Mouse (Mus musculus): ENCODE results near the gene Galp. TPM values are rescaled to one million over a fixed set of nuclear protein-coding genes. Genes with fewer than 3 reads are reported as not detected.
"Not testable (repeated sequence)": the region's sequence is repeated elsewhere in the genome, so short reads cannot be mapped to it uniquely, and the experiment has no call there.

Gene Galp
- polyA plus RNA-seq, 1 experiment from 2014 or later: not detected

DNA sequence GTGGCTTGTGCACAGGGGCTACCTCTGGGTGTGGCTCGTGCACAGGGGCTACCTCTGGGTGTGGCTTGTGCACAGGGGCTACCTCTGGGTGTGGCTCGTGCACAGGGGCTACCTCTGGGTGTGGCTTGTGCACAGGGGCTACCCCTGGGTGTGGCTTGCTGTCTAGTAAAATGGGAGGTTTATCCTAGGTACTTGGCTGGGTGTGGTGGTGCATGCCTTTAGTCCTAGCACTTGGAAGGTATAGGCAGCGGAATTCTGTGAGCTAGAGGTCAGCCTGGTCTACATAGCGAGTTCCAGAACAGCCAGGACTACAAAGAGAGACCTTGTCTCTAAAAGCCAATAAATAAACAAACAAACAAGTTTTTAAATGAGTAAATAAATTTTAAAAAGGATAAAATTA, 17.8 kb downstream of the Galp start:
- not testable (repeated sequence) for ATAC-seq (ENCODE audit: insufficient number of reproducible peaks, low FRiP score, low TSS enrichment, low read depth); H3K9me3 ChIP-seq (replicated peaks); H3K36me3 ChIP-seq; H3K4me3 ChIP-seq (replicated peaks); H3K4me1 ChIP-seq; H3K27me3 ChIP-seq; H3K4me2 ChIP-seq (replicated peaks); H3K9ac ChIP-seq; H3K27ac ChIP-seq (replicated peaks)
- WGBS: 72% methylated on average over 4 of the region's 4 CpGs

DNA sequence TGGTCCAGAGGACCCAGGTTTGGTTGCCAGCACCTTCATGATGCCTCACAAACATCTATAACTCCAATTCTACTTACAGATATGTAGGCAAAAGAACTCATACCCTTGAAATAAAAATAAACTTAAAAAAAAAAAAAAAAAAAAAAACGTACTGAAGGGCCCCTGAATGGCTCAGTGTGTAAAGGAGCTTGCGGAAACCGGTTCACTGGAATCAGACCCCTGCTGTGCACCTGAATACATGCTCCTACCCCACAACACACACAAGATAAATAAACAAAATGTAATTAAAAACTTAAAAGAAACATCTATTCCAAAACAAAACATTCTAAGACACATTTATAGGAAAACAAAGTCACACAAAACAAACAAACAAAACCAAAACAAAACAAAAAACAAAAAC, 23.3 kb downstream of the Galp start:
- Histone ChIP-seq H3K4me3 (replicated peaks) (no peak overlapping the region), H3K27ac (replicated peaks) (no peak overlapping the region), H3K4me1 (no peaks in the 10 kb centered on the region), H3K4me2 (replicated peaks) (no peak overlapping the region), H3K27me3 (no peaks in the 10 kb centered on the region), H3K9ac (no peak overlapping the region), H3K36me3 (no peaks in the 10 kb centered on the region), H3K9me3 (replicated peaks) (no peaks in the 10 kb centered on the region)
- 45% methylated on average over 3 of the region's 3 CpGs for WGBS
- ATAC-seq (ENCODE audit: insufficient number of reproducible peaks, low FRiP score, low TSS enrichment, low read depth): no peak

DNA sequence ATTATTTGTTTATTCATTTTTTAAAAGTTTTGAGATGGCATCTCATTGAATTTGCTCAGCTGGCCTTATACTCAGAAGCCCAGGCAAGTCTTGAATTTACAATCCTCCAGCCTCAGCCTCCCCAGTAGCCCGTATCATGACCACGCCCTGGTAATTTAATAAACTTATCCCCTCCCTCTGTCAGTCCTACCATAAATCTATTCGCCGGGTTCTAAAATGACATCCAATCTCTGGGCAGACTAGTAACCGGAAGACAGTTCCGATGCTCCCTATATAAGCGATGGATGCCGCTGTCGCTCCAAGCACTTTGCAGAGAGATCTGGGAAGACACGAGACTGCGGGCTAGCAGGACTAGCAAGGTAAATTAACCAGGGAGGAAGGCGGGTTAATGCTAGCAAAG, 25.1 kb downstream of the Galp start, which contains the start of gene Zscan5b:
Gene Zscan5b, plus strand, starts transcription at position 301 of the 400 bp plus-strand sequence.
- H3K4me1 ChIP-seq: no peaks in the 10 kb centered on the region
- H3K4me3 ChIP-seq (replicated peaks): no peak within 1 kb of the TSS
- ATAC-seq (ENCODE audit: insufficient number of reproducible peaks, low FRiP score, low TSS enrichment, low read depth): no peak
- H3K4me2 ChIP-seq (replicated peaks): no peak within 1 kb of the TSS
- 90% methylated on average over 12 of the region's 12 CpGs for WGBS
- no peak within 1 kb of the TSS for H3K27ac ChIP-seq (replicated peaks)
- no peaks in the 10 kb centered on the region for H3K9me3 ChIP-seq (replicated peaks)
- H3K27me3 ChIP-seq: no peaks in the 10 kb centered on the region
- no peaks in the 10 kb centered on the region for H3K36me3 ChIP-seq
- H3K9ac ChIP-seq: no peak within 1 kb of the TSS

DNA sequence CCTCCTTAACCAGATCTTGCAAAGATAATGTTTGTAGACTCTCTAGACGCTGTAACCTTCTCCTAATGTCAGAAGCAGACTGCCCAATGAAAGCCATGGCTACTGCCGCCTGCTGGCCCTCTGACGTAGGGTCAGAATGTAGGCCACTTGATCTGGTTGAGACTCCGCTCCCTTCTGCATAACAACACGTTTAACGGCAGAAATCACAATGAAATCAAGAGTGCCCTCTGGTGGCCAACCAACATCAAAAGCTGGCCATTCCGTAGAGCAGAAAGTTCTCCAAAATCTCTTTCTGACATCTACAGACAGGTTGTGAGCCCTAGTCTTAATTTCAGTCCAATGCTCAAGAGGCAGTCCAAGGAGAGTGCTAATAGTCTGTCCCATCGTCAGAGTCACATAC, 31.6 kb downstream of the Galp start:
- not testable (repeated sequence) for H3K27ac ChIP-seq (replicated peaks); H3K36me3 ChIP-seq; H3K4me3 ChIP-seq (replicated peaks); H3K4me2 ChIP-seq (replicated peaks); ATAC-seq (ENCODE audit: insufficient number of reproducible peaks, low FRiP score, low TSS enrichment, low read depth); H3K9ac ChIP-seq; H3K27me3 ChIP-seq; H3K9me3 ChIP-seq (replicated peaks); H3K4me1 ChIP-seq
- 57% methylated on average over 8 of the region's 8 CpGs for WGBS

DNA sequence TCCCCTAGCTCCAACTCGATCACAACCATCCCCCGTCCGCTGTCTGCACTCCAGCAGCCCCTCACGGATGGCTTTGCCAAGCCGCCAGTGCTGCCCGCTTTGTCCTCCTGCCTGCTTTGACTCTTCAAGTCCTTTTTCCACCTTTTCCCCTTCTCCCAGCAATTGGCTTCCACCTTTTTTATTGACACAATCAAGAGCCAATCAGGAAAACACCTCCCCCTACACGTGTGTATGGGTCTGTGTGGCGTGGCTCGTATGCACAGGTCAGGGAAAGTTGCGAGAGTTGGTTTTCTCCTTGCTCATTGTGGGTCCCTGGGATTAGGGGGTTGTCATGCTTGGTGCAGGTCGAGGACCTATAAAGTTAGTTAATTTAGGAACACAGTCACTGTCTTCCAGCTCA, 42.9 kb downstream of the Galp start:
- no peaks in the 10 kb centered on the region for H3K36me3 ChIP-seq
- H3K27ac ChIP-seq (replicated peaks): no peak overlapping the region
- H3K4me3 ChIP-seq (replicated peaks): no peak overlapping the region
- H3K9ac ChIP-seq: no peak overlapping the region
- no peaks in the 10 kb centered on the region for H3K9me3 ChIP-seq (replicated peaks)
- H3K4me2 ChIP-seq (replicated peaks): no peak overlapping the region
- no peaks in the 10 kb centered on the region for H3K4me1 ChIP-seq
- ATAC-seq (ENCODE audit: insufficient number of reproducible peaks, low FRiP score, low TSS enrichment, low read depth): no peak
- WGBS: 45% methylated on average over 11 of the region's 11 CpGs
- no peaks in the 10 kb centered on the region for H3K27me3 ChIP-seq

DNA sequence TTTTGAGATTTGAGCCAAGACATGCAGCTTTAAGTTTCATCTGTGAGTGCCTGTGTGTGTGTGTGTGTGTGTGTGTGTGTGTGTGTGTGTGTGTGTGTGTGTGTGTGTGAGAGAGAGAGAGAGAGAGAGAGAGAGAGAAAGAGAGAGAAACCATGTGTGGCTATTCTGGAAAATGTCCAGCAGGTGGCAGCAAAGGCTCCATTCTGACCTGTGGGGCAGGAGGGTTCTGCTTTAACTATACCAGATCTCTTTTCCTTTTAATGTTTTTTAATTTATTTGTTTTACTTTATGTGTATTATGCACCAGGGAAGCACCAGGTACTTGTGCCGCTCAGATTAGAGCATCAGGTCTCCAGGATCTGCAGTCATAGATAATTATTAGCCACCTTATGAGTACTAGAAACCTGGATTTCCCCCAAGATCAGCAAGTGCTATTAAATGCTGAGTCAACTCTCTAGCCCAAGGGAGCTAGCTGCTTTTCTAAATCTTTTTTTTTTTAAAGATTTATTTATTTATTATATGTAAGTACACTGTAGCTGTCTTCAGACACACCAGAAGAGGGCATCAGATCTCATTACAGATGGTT, 44.0 kb downstream of the Galp start:
- not testable (repeated sequence) for ATAC-seq (ENCODE audit: insufficient number of reproducible peaks, low FRiP score, low TSS enrichment, low read depth); H3K4me3 ChIP-seq (replicated peaks); H3K9ac ChIP-seq; H3K27ac ChIP-seq (replicated peaks); H3K9me3 ChIP-seq (replicated peaks); H3K4me1 ChIP-seq; H3K36me3 ChIP-seq; H3K27me3 ChIP-seq; H3K4me2 ChIP-seq (replicated peaks)
- 4% methylated on average over 1 of the region's 1 CpGs for WGBS

DNA sequence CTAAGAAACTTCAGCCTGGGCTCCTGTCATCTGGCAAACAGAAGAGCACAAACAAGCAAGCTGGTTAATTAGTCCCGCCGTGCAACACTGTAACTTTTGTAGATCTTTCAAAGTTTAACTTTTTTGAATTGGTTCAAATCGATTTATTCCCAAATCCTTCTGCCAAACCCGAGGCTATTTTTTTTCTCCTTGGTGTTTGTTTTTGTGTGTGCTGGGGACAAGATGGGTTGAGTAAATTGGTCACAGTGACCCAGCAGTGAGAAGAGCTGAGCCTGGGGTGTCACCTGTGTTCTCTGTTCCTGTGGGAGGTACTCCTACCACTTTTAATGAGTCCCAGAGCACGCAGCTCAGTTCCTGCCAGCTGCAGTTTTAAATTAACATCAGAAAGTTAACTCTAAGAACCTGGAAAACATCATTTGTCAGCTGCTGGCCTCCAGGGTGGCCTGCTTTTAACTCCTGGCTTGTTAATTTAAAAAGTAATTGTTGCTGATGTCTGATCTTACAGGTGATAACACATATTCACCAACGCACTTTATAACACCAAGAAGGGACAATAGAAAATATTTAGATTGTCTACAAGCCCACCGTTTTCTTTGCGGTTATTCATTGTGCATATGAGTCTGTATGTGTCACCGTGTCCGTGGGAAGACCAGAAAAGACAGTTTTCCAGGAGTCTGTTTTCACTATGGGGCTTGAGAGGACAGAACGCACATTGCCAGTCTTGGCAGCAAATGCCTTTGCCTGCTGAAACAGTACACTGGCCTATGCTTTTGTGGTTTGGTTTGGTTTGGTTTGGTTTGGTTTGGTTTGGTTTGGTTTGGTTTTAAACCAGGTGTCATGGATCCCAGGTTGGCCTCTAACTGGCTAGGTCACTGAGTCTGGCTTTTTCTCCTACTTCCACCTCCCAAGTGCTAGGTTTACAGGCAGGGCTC, 47.7 kb downstream of the Galp start:
- Histone ChIP-seq H3K27ac (replicated peaks) (no peak overlapping the region), H3K9me3 (replicated peaks) (no peaks in the 10 kb centered on the region), H3K36me3 (no peaks in the 10 kb centered on the region), H3K27me3 (no peaks in the 10 kb centered on the region), H3K4me1 (no peaks in the 10 kb centered on the region), H3K4me3 (replicated peaks) (no peak overlapping the region), H3K9ac (no peak overlapping the region), H3K4me2 (replicated peaks) (no peak overlapping the region)
- 39% methylated on average over 11 of the region's 11 CpGs for whole genome bisulfite sequencing
- no peak for ATAC-seq (ENCODE audit: insufficient number of reproducible peaks, low FRiP score, low TSS enrichment, low read depth)

DNA sequence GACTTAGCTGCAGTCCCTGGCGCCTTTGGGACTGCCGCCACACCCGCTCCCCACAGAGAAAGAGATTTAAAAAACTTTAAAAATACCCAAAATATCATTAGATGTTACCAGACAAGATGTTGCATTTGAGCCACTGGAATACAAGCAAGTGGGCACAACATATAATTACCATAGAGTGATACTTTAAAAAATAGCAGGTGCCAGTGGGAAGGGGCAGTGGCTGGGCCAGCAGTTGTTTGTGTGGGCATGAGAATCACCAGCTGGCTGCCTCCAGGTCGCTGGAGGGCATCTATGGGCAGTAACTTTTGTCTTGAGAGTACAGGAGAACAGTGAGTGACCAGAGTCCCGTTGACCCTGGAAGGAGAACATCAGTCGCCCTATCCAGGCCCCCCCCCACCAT, 55.5 kb downstream of the Galp start, which contains the start of gene Epp13:
Gene Epp13, plus strand, starts transcription at position 301 of the 400 bp plus-strand sequence.
- no peaks in the 10 kb centered on the region for H3K36me3 ChIP-seq
- WGBS: 83% methylated on average over 6 of the region's 6 CpGs
- no peak within 1 kb of the TSS for H3K27ac ChIP-seq (replicated peaks)
- no peaks in the 10 kb centered on the region for H3K27me3 ChIP-seq
- no peak within 1 kb of the TSS for H3K9ac ChIP-seq
- no peak within 1 kb of the TSS for H3K4me3 ChIP-seq (replicated peaks)
- ATAC-seq (ENCODE audit: insufficient number of reproducible peaks, low FRiP score, low TSS enrichment, low read depth): no peak
- no peaks in the 10 kb centered on the region for H3K9me3 ChIP-seq (replicated peaks)
- no peaks in the 10 kb centered on the region for H3K4me1 ChIP-seq
- no peak within 1 kb of the TSS for H3K4me2 ChIP-seq (replicated peaks)

DNA sequence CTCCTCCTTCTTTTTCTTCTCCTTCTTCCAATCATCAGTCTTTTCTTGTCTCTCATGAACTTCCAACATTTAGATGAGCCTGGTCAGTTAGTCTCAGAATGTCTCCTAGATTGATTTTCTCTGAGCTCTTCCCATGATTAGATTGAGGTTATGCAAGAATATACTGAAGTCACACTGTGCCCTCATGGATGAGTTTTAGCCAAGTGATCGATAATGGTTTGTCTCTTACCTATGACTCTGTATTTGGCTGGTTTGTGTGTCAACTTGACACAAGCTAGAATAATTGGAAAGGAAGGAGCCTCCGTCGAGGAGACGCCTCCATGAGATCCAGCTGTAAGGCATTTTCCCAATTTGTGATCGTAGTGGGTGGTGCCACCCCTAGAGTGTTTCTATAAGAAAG, 57.6 kb downstream of the Galp start:
- no peaks in the 10 kb centered on the region for H3K9me3 ChIP-seq (replicated peaks)
- no peak for ATAC-seq (ENCODE audit: insufficient number of reproducible peaks, low FRiP score, low TSS enrichment, low read depth)
- H3K27me3 ChIP-seq: no peaks in the 10 kb centered on the region
- 86% methylated on average over 5 of the region's 5 CpGs for WGBS
- H3K36me3 ChIP-seq: no peaks in the 10 kb centered on the region
- no peak overlapping the region for H3K4me3 ChIP-seq (replicated peaks)
- no peaks in the 10 kb centered on the region for H3K4me1 ChIP-seq
- no peak overlapping the region for H3K9ac ChIP-seq
- no peak overlapping the region for H3K4me2 ChIP-seq (replicated peaks)
- H3K27ac ChIP-seq (replicated peaks): no peak overlapping the region

DNA sequence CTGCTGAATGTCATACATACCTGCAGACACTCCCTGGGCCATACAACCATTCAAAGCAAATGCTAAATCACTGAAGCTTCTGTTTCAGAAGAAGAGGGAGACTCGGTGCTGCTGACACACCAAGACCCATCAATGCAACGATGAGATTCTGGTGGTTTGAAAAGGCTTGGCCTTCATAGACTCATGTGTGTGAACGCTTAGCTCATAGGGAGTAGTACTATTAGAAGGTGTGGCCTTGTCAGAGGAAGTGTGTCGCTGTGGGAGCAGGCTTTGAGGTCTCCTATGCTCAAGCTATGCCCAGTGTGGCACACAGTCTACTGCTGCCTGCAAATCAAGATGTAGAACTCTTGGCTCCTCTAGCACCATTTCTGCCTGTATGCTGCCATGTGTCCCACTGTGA, 60.5 kb downstream of the Galp start:
- WGBS: 83% methylated on average over 4 of the region's 4 CpGs
- H3K27ac ChIP-seq (replicated peaks): no peak overlapping the region
- H3K4me1 ChIP-seq: no peaks in the 10 kb centered on the region
- no peak overlapping the region for H3K9ac ChIP-seq
- no peak for ATAC-seq (ENCODE audit: insufficient number of reproducible peaks, low FRiP score, low TSS enrichment, low read depth)
- H3K27me3 ChIP-seq: no peaks in the 10 kb centered on the region
- H3K4me2 ChIP-seq (replicated peaks): no peak overlapping the region
- no peak overlapping the region for H3K4me3 ChIP-seq (replicated peaks)
- H3K9me3 ChIP-seq (replicated peaks): no peaks in the 10 kb centered on the region
- no peaks in the 10 kb centered on the region for H3K36me3 ChIP-seq

DNA sequence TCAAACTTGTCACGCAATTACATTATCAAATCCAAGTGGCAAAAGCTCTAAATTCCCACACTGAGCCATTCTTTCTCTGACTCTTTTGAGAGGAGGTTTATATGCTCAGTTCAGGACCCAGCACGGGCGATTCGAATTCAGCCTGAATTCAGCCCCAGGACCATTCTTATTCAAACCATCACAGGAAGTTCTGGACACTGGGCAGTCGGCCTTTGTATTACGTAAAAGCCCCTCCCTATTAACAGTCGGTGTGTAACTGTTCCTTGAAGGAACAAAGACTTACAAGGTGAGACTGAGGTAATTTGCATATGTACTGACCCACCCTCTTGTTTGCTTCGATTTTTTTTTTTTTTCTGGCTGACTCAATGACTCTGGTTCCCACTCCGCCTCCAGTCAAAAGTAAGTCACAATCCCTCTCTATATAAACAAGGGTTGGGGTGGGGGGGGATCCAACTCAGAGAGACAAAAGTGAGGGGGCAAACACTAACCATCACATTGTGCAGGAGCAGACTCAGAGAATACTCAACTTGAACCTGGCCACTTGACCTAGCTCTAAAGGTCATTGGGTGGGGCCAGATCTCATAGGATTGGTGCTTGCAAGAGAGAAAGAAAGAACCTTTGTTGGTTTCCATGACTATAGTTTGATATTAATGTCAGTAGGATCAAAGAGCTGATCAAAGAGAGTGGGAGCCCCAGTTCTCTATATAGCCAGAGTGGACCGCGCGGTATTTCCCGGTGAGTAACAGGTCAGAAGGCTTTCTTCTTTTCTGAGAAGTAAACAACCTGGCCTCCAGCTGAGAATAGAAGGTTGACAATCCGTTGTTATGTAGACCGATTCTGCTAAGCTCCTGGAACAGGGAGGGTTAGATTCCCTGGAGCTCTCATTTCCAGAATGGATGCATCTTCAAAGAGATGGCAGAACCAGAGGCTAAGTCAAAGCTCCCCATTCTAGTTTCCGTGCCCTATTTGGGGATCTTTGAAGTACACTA, 61.6 kb downstream of the Galp start:
- H3K4me1 ChIP-seq: no peaks in the 10 kb centered on the region
- no peak overlapping the region for H3K4me3 ChIP-seq (replicated peaks)
- H3K4me2 ChIP-seq (replicated peaks): no peak overlapping the region
- no peak overlapping the region for H3K9ac ChIP-seq
- no peaks in the 10 kb centered on the region for H3K36me3 ChIP-seq
- H3K9me3 ChIP-seq (replicated peaks): no peaks in the 10 kb centered on the region
- H3K27ac ChIP-seq (replicated peaks): no peak overlapping the region
- ATAC-seq (ENCODE audit: insufficient number of reproducible peaks, low FRiP score, low TSS enrichment, low read depth): no peak
- WGBS: 32% methylated on average over 16 of the region's 16 CpGs
- H3K27me3 ChIP-seq: no peaks in the 10 kb centered on the region
